Mouse (Mus musculus): ENCODE measurements at regions not wholly inside any gene's neighbourhood (a gene's known extent, or its start where the extent isn't known, plus 50 kb on each side); places are given as distances from the start of the nearest gene placed in this dataset.

- H3K27me3 ChIP-seq (ENCODE audit: control insufficient read depth, insufficient read depth, low read length, poor library complexity, severe bottlenecking): no peaks in the 10 kb centered on the region
- DNase-seq (ENCODE audit: low read depth, low spot score): no peak
Measured at GRCm38 (mm10) chr14:74047009-74047694, 386.1 kb downstream of the Gm21750 start.

GRCm38 (mm10) chr14:74047695-74048280 is 386.8 kb downstream of the Gm21750 start:
- DNase-seq (ENCODE audit: low read depth, low spot score): no peak
- H3K36me3 ChIP-seq (ENCODE audit: control insufficient read depth, insufficient read depth, low read length, poor library complexity, severe bottlenecking): no peaks in the 10 kb centered on the region

More at GRCm38 (mm10) chr14:74047009-74047694, 386.1 kb downstream of the Gm21750 start:
- no peaks in the 10 kb centered on the region for H3K36me3 ChIP-seq (ENCODE audit: control insufficient read depth, insufficient read depth, low read length, poor library complexity, severe bottlenecking)

GRCm38 (mm10) chr14:74048386-74048785 is 387.4 kb downstream of the Gm21750 start:
- no peaks in the 10 kb centered on the region for H3K27me3 ChIP-seq (ENCODE audit: control insufficient read depth, insufficient read depth, low read length, poor library complexity, severe bottlenecking)
- no peak for DNase-seq (ENCODE audit: low read depth, low spot score)
- no peaks in the 10 kb centered on the region for H3K36me3 ChIP-seq (ENCODE audit: control insufficient read depth, insufficient read depth, low read length, poor library complexity, severe bottlenecking)

More at GRCm38 (mm10) chr14:74047695-74048280, 386.8 kb downstream of the Gm21750 start:
- no peaks in the 10 kb centered on the region for H3K27me3 ChIP-seq (ENCODE audit: control insufficient read depth, insufficient read depth, low read length, poor library complexity, severe bottlenecking)

- no peaks in the 10 kb centered on the region for H3K36me3 ChIP-seq (ENCODE audit: control insufficient read depth, insufficient read depth, low read length, poor library complexity, severe bottlenecking)
Measured at GRCm38 (mm10) chr14:74066051-74066450, 405.0 kb downstream of the Gm21750 start.

GRCm38 (mm10) chr14:74093016-74093415 is 432.0 kb downstream of the Gm21750 start:
- no peak for DNase-seq (ENCODE audit: low read depth, low spot score)
- H3K27me3 ChIP-seq (ENCODE audit: control insufficient read depth, insufficient read depth, low read length, poor library complexity, severe bottlenecking): no peaks in the 10 kb centered on the region
- H3K36me3 ChIP-seq (ENCODE audit: control insufficient read depth, insufficient read depth, low read length, poor library complexity, severe bottlenecking): no peaks in the 10 kb centered on the region

More at GRCm38 (mm10) chr14:74066051-74066450, 405.0 kb downstream of the Gm21750 start:
- DNase-seq (ENCODE audit: low read depth, low spot score): no peak
- no peaks in the 10 kb centered on the region for H3K27me3 ChIP-seq (ENCODE audit: control insufficient read depth, insufficient read depth, low read length, poor library complexity, severe bottlenecking)

- DNase-seq (ENCODE audit: low read depth, low spot score): no peak
- Histone ChIP-seq H3K27me3 (ENCODE audit: control insufficient read depth, insufficient read depth, low read length, poor library complexity, severe bottlenecking) (no peaks in the 10 kb centered on the region), H3K36me3 (ENCODE audit: control insufficient read depth, insufficient read depth, low read length, poor library complexity, severe bottlenecking) (no peaks in the 10 kb centered on the region)
Measured at GRCm38 (mm10) chr14:74099696-74100095, 438.7 kb downstream of the Gm21750 start.

- H3K36me3 ChIP-seq (ENCODE audit: control insufficient read depth, insufficient read depth, low read length, poor library complexity, severe bottlenecking): no peaks in the 10 kb centered on the region
- no peaks in the 10 kb centered on the region for H3K27me3 ChIP-seq (ENCODE audit: control insufficient read depth, insufficient read depth, low read length, poor library complexity, severe bottlenecking)
- no peak for DNase-seq (ENCODE audit: low read depth, low spot score)
Measured at GRCm38 (mm10) chr14:74112603-74113002, 451.6 kb downstream of the Gm21750 start.

- no peaks in the 10 kb centered on the region for H3K36me3 ChIP-seq (ENCODE audit: control insufficient read depth, insufficient read depth, low read length, poor library complexity, severe bottlenecking)
- no peaks in the 10 kb centered on the region for H3K27me3 ChIP-seq (ENCODE audit: control insufficient read depth, insufficient read depth, low read length, poor library complexity, severe bottlenecking)
- no peak for DNase-seq (ENCODE audit: low read depth, low spot score)
Measured at GRCm38 (mm10) chr14:74113116-74113515, 452.1 kb downstream of the Gm21750 start.

GRCm38 (mm10) chr14:74113556-74113955 is 452.5 kb downstream of the Gm21750 start:
- H3K36me3 ChIP-seq (ENCODE audit: control insufficient read depth, insufficient read depth, low read length, poor library complexity, severe bottlenecking): no peaks in the 10 kb centered on the region
- H3K27me3 ChIP-seq (ENCODE audit: control insufficient read depth, insufficient read depth, low read length, poor library complexity, severe bottlenecking): no peaks in the 10 kb centered on the region
- no peak for DNase-seq (ENCODE audit: low read depth, low spot score)

GRCm38 (mm10) chr14:74117686-74118085 is 456.7 kb downstream of the Gm21750 start:
- no peaks in the 10 kb centered on the region for H3K27me3 ChIP-seq (ENCODE audit: control insufficient read depth, insufficient read depth, low read length, poor library complexity, severe bottlenecking)
- H3K36me3 ChIP-seq (ENCODE audit: control insufficient read depth, insufficient read depth, low read length, poor library complexity, severe bottlenecking): no peaks in the 10 kb centered on the region
- DNase-seq (ENCODE audit: low read depth, low spot score): no peak

GRCm38 (mm10) chr14:74145202-74145700 is 484.2 kb downstream of the Gm21750 start:
- H3K27me3 ChIP-seq (ENCODE audit: control insufficient read depth, insufficient read depth, low read length, poor library complexity, severe bottlenecking): no peaks in the 10 kb centered on the region
- no peaks in the 10 kb centered on the region for H3K36me3 ChIP-seq (ENCODE audit: control insufficient read depth, insufficient read depth, low read length, poor library complexity, severe bottlenecking)
- DNase-seq (ENCODE audit: low read depth, low spot score): no peak

GRCm38 (mm10) chr14:74166221-74166620 is 474.4 kb upstream of the Htr2a start:
- no peaks in the 10 kb centered on the region for H3K36me3 ChIP-seq (ENCODE audit: control insufficient read depth, insufficient read depth, low read length, poor library complexity, severe bottlenecking)
- H3K27me3 ChIP-seq (ENCODE audit: control insufficient read depth, insufficient read depth, low read length, poor library complexity, severe bottlenecking): no peaks in the 10 kb centered on the region
- no peak for DNase-seq (ENCODE audit: low read depth, low spot score)

GRCm38 (mm10) chr14:74169131-74169875 is 471.3 kb upstream of the Htr2a start:
- Histone ChIP-seq H3K36me3 (ENCODE audit: control insufficient read depth, insufficient read depth, low read length, poor library complexity, severe bottlenecking) (no peaks in the 10 kb centered on the region), H3K27me3 (ENCODE audit: control insufficient read depth, insufficient read depth, low read length, poor library complexity, severe bottlenecking) (no peaks in the 10 kb centered on the region)
- DNase-seq (ENCODE audit: low read depth, low spot score): no peak

- no peak for DNase-seq (ENCODE audit: low read depth, low spot score)
- Histone ChIP-seq H3K27me3 (ENCODE audit: control insufficient read depth, insufficient read depth, low read length, poor library complexity, severe bottlenecking) (no peaks in the 10 kb centered on the region), H3K36me3 (ENCODE audit: control insufficient read depth, insufficient read depth, low read length, poor library complexity, severe bottlenecking) (no peaks in the 10 kb centered on the region)
Measured at GRCm38 (mm10) chr14:74180066-74180465, 460.6 kb upstream of the Htr2a start.

GRCm38 (mm10) chr14:74182996-74183395 is 457.6 kb upstream of the Htr2a start:
- DNase-seq (ENCODE audit: low read depth, low spot score): no peak
- no peaks in the 10 kb centered on the region for H3K27me3 ChIP-seq (ENCODE audit: control insufficient read depth, insufficient read depth, low read length, poor library complexity, severe bottlenecking)
- no peaks in the 10 kb centered on the region for H3K36me3 ChIP-seq (ENCODE audit: control insufficient read depth, insufficient read depth, low read length, poor library complexity, severe bottlenecking)

Measured in splenic B cell, adult 2 months (primary cell).